Mouse (Mus musculus): ENCODE data around the gene Spop.
"Not testable (repeated sequence)": the region's sequence is repeated elsewhere in the genome, so short reads cannot be mapped to it uniquely, and the experiment has no call there.

- not testable (repeated sequence) for TF ChIP-seq CTCF (IDR thresholded peaks at IDR 0.05; ENCODE audit: borderline replicate concordance, extremely low read depth, insufficient read depth, insufficient read length); POLR2A (IDR thresholded peaks at IDR 0.05; ENCODE audit: borderline replicate concordance, extremely low read depth, insufficient read depth, insufficient read length, poor library complexity, severe bottlenecking)
Observed at GRCm38 (mm10) chr11:95406398-95406797, 7.5 kb upstream of the Spop start.
